Mouse (Mus musculus) limb, embryonic 15.5 days (tissue): ENCODE results near the gene Vstm5. TPM values are rescaled to one million over a fixed set of nuclear protein-coding genes. Genes with fewer than 3 reads are reported as not detected.

Experiments
- ATAC-seq: fragments of 200-750 bp; cut with Nextera tagmentation; 2 replicates; pipeline ENCODE4 v1.8.0; 2017; ENCODE audit warnings: low read depth, moderate TSS enrichment; ENCODE audit not compliant: insufficient number of reproducible peaks, low FRiP score, low TSS enrichment
- H3K27ac ChIP-seq: fragments of 300-500 bp; sonication (generic); 2 replicates; pipeline ENCODE4 v1.5.1; 2015; ENCODE audit warnings: moderate library complexity, mild to moderate bottlenecking, inconsistent platforms
- H3K27me3 ChIP-seq: fragments of 300-500 bp; sonication (generic); 2 replicates; pipeline ENCODE4 v1.6.1; 2015; ENCODE audit warnings: inconsistent platforms
- H3K36me3 ChIP-seq: fragments of 300-500 bp; sonication (generic); 2 replicates; pipeline ENCODE4 v1.6.1; 2015; ENCODE audit warnings: inconsistent platforms
- H3K4me1 ChIP-seq: fragments of 300-500 bp; sonication (generic); 2 replicates; pipeline ENCODE4 v1.6.1; 2015; ENCODE audit warnings: inconsistent platforms
- H3K4me2 ChIP-seq: fragments of 300-500 bp; sonication (generic); 2 replicates; pipeline ENCODE4 v1.6.1; 2015; ENCODE audit warnings: mild to moderate bottlenecking, inconsistent platforms
- H3K4me3 ChIP-seq: fragments of 300-500 bp; sonication (generic); 2 replicates; pipeline ENCODE4 v1.5.1; 2015; ENCODE audit warnings: mild to moderate bottlenecking, inconsistent platforms
- H3K9ac ChIP-seq: fragments of 300-500 bp; sonication (generic); 2 replicates; pipeline ENCODE4 v1.6.1; 2015; ENCODE audit warnings: inconsistent platforms
- H3K9me3 ChIP-seq: fragments of 300-500 bp; sonication (generic); 2 replicates; pipeline ENCODE4 v1.6.1; 2016; ENCODE audit warnings: inconsistent platforms
- WGBS: fragments of 180-500 bp; shearing (Covaris S2); methylation state at CpG from one replicate; pipeline ENCODE4 v1.1.7; 2015; 5-methylcytosine and 5-hydroxymethylcytosine counted together
- polyA plus RNA-seq: library from polyadenylated mRNA; unstranded; fragments of >200 nt; fragmentation: Nextera tagmentation; extraction: Ambion mirVana; gene quantifications from 2 replicates; pipeline ENCODE4 v1.2.1, GENCODE M21; 2015

Gene Vstm5
- polyA plus RNA-seq, 1 experiment from 2014 or later = 10.7 TPM

DNA sequence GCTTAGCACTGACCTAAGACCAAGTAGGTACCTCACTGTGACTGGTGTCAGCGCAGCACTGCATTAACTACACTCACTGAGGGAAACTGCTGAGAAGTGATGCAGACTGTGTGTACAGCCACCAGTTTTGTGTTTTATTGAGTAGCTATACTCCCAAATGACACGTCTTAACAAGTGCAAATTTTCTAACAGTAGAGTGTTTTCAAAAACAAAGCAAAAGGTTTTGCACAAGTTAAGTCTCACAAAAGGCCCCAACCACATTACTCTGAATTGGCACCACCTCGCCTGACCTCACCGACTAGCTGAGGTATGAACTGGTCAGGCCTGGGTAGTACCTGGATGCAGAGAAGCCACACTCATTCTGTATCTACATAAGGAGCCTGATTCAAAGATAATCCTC lies 38.0 kb downstream of the Vstm5 start:
- Histone ChIP-seq H3K4me3 (no peak overlapping the region), H3K27ac (no peak overlapping the region), H3K9me3 (no peaks in the 10 kb centered on the region), H3K9ac (no peak overlapping the region), H3K36me3 (peaks cover 53% of the 10 kb centered on the region), H3K27me3 (no peaks in the 10 kb centered on the region), H3K4me1 (peaks cover 21% of the 10 kb centered on the region), H3K4me2 (no peak overlapping the region)
- 93% methylated on average over 4 of the region's 4 CpGs for WGBS
- ATAC-seq = no peak

DNA sequence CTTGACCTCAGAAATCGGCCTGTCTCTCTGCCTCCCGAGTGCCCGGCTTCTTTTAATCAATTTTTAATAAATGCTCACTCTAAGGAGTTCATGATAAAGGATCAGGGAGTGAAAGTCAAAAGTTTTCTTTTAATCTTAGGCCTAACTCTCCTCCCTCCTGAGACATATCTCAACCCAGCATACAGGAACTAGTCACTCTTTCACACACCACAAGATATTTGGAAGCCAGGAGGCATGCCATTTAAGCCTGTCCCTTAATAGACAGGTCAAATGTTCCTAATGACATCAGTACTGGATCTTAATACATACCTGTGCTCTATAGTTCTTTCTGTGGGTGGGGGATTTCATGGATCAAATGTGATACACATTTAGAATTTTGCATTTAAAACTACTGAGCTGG lies 39.5 kb downstream of the Vstm5 start:
- WGBS = 89% methylated on average over 3 of the region's 3 CpGs
- ATAC-seq = no peak
- Histone ChIP-seq H3K27me3 (no peaks in the 10 kb centered on the region), H3K4me2 (no peak overlapping the region), H3K4me3 (no peak overlapping the region), H3K27ac (no peak overlapping the region), H3K4me1 (peaks cover 21% of the 10 kb centered on the region), H3K9me3 (no peaks in the 10 kb centered on the region), H3K9ac (no peak overlapping the region), H3K36me3 (peaks cover 38% of the 10 kb centered on the region)

- Histone ChIP-seq H3K9ac (peak overlapping the region; percentile 89), H3K4me2 (peak overlapping the region; percentile 55), H3K27me3 (no peaks in the 10 kb centered on the region), H3K9me3 (no peaks in the 10 kb centered on the region), H3K27ac (peak overlapping the region; percentile 89), H3K4me1 (peaks cover 21% of the 10 kb centered on the region), H3K36me3 (peaks cover 29% of the 10 kb centered on the region), H3K4me3 (peak overlapping the region; percentile 85)
- ATAC-seq = peak; percentile 22; the same call in 1 of the 2 replicates
- 8% methylated on average over 19 of the region's 19 CpGs for WGBS
These were observed 40.3 kb downstream of the Vstm5 start for GRCm38 (mm10) chr9:15279139-15279648.

DNA sequence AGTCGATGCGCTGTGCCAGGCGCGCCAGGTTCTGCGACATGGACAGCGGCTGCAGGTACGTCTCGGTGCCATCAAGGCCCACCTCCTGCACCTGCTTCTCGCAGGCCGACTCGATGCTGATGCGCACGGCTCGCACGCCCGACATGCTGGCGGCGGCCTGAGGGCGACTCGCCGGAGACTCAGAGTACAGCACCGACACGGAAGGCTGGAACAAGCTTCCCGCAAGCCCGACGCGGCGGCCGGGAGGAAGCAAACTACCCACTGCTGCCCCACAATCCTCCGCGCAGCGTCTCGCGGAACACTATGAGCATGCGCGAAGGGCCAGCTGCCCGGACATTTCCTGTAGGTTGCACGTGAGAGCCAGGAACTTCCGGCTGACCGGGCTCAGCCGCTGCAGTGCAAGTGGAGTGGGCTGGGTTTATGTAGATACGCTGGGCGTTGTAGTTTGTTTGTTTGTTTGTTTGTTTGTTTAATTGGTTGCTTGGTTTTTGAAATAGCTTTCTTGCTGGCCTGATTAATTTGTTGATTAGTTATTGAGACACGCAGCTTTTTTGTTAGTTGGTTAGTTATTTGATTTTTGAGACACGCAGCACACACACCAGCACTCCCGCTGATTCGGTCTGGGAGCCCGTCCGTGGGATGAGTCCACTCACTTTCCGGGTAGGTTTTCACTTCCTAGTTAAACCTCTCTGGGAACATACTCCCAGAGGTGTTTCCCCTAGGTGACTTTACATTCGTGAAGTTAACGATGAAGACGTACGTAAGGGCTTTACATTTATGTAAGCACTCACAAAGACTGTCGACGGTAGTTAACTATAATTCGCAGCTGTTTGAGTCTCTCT lies 41.0 kb downstream of the Vstm5 start, which contains the start of gene Med17:
TSS of gene Med17 (minus strand) at position 283 of the 842 bp plus-strand sequence.
- H3K4me2 ChIP-seq = peak within 1 kb of the TSS; percentile 55
- no peaks in the 10 kb centered on the region for H3K27me3 ChIP-seq
- H3K36me3 ChIP-seq = peaks cover 24% of the 10 kb centered on the region
- ATAC-seq = peak; percentile 95
- H3K27ac ChIP-seq = peak within 1 kb of the TSS; percentile 89
- H3K9ac ChIP-seq = peak within 1 kb of the TSS; percentile 89
- H3K9me3 ChIP-seq = no peaks in the 10 kb centered on the region
- WGBS = under 1% methylated on average over 57 of the region's 57 CpGs
- H3K4me1 ChIP-seq = peaks cover 21% of the 10 kb centered on the region
- H3K4me3 ChIP-seq = peak within 1 kb of the TSS; percentile 85

DNA sequence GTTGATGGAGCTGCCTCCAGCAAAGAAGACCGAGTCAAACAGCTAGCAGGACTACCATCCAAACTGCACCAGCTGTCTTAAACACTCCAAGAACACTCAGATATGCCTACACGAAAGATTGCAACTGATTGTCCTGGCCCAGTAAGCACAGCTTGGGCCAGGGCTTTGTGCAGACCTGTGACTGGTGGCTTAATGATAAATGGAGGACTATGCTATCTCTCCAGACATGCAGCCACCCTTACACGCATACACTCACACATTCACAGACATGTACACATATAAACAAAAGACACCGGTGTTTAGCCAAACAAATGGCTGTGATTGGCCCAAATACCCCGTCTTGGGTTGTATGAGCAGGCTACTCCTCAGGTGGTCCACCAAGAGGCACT lies 41.6 kb downstream of the Vstm5 start:
- Histone ChIP-seq H3K36me3 (peaks cover 18% of the 10 kb centered on the region), H3K27ac (no peak overlapping the region)
- 47% methylated on average over 5 of the region's 5 CpGs for WGBS

DNA sequence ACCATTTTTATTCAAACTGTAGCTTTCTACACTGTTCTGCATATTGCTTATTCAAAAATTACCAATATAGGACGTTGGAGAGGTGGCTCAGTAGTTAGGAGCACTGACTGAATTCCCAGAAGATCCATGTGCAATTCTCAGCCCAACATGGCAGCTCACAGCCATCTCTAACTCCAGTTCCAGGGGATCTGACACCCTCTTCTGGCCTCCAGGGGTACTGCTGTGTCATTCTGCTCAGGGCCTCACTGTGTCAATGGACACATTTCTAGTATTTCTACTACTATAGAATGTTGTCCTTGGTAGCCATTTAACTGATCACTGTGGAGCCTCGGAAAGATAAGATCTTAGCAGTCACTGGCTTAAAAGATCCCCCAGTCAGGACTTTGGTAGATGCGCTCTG lies 46.6 kb downstream of the Vstm5 start:
- peaks cover 4% of the 10 kb centered on the region for H3K4me1 ChIP-seq
- no peaks in the 10 kb centered on the region for H3K27me3 ChIP-seq
- no peak overlapping the region for H3K4me2 ChIP-seq
- no peaks in the 10 kb centered on the region for H3K9me3 ChIP-seq
- H3K4me3 ChIP-seq = no peak overlapping the region
- H3K36me3 ChIP-seq = peaks cover 18% of the 10 kb centered on the region
- H3K27ac ChIP-seq = no peak overlapping the region
- WGBS = 73% methylated on average over 3 of the region's 3 CpGs
- no peak overlapping the region for H3K9ac ChIP-seq
- no peak for ATAC-seq

More for the DNA sequence above, 41.6 kb downstream of the Vstm5 start:
- Histone ChIP-seq H3K9me3 (no peaks in the 10 kb centered on the region), H3K9ac (peak overlapping the region; percentile 89), H3K27me3 (no peaks in the 10 kb centered on the region), H3K4me1 (peaks cover 21% of the 10 kb centered on the region), H3K4me3 (peak overlapping the region; percentile 85), H3K4me2 (peak overlapping the region; percentile 55)
- no peak for ATAC-seq

DNA sequence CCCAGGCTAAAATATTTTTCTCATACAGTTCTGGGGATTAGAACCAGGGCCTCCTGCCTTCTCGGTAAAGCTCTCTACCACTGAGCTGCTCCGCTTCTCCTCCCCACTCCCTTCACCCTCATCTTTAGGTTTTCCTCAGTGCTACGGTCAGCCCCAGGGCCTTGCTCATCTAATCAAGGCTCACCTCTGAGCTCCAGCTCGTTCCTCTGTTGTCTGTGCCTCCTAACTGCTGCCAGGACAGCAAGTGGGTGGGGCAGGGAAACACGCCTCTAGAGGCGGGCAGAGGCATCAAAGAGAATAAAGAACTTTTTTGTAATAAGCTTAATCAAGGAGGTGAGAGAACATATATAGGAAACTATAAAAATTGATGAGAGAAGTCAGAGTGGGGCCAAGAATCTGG lies 49.0 kb downstream of the Vstm5 start:
- H3K27me3 ChIP-seq = no peaks in the 10 kb centered on the region
- H3K9ac ChIP-seq = no peak overlapping the region
- no peak for ATAC-seq
- no peaks in the 10 kb centered on the region for H3K4me1 ChIP-seq
- peaks cover 21% of the 10 kb centered on the region for H3K36me3 ChIP-seq
- no peak overlapping the region for H3K4me2 ChIP-seq
- no peaks in the 10 kb centered on the region for H3K9me3 ChIP-seq
- H3K4me3 ChIP-seq = no peak overlapping the region
- H3K27ac ChIP-seq = no peak overlapping the region
- 54% methylated on average over 6 of the region's 6 CpGs for WGBS

DNA sequence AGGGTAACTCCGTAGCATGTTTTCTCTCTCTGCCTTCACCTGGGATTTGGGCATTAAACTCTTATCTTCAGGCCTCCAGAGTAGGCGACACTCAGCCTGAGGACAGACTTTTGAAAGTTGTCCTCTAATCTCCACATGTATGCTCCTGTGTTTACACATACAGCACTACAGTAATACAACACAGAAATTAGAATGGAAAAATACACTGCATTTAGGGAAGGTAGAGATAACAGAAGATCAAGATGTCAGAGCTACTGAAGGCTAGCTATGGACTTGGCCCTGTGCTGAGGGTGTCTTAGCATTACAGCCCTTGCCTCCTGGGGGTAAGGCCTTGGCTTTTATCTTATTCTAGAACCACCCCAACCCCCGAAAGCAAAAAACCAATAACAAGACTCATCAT lies 49.6 kb downstream of the Vstm5 start:
- H3K9ac ChIP-seq = no peak overlapping the region
- ATAC-seq = no peak
- no peak overlapping the region for H3K4me3 ChIP-seq
- H3K36me3 ChIP-seq = peaks cover 21% of the 10 kb centered on the region
- H3K27me3 ChIP-seq = no peaks in the 10 kb centered on the region
- H3K4me2 ChIP-seq = no peak overlapping the region
- H3K9me3 ChIP-seq = no peaks in the 10 kb centered on the region
- no peaks in the 10 kb centered on the region for H3K4me1 ChIP-seq
- WGBS = 82% methylated on average over 3 of the region's 3 CpGs
- H3K27ac ChIP-seq = no peak overlapping the region

DNA sequence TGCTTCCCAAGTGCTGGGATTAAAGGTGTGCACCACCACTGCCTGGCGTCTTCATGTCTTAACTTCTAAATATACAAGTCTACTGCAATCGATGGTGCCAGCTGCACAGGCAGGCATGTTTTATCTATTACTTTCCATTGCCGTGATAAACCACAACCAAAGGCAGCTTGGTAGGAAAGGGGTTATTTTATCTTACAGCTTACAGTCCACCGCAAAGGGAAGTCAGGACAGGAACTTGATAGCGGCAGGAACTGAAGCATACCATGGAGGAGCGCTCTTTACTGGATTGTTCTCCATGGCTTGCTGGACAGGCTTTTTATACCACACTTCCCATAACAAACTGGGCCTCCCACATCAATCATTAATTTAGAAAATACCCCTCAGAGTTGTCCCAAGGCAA lies 50.4 kb downstream of the Vstm5 start:
- WGBS = 90% methylated on average over 6 of the region's 6 CpGs
- no peak for ATAC-seq
- H3K4me2 ChIP-seq = no peak overlapping the region
- H3K4me1 ChIP-seq = no peaks in the 10 kb centered on the region
- no peaks in the 10 kb centered on the region for H3K9me3 ChIP-seq
- H3K4me3 ChIP-seq = no peak overlapping the region
- H3K27me3 ChIP-seq = no peaks in the 10 kb centered on the region
- no peak overlapping the region for H3K27ac ChIP-seq
- H3K36me3 ChIP-seq = peaks cover 21% of the 10 kb centered on the region
- H3K9ac ChIP-seq = no peak overlapping the region

- no peak overlapping the region for H3K27ac ChIP-seq
- H3K9ac ChIP-seq = no peak overlapping the region
- H3K9me3 ChIP-seq = no peaks in the 10 kb centered on the region
- peaks cover 4% of the 10 kb centered on the region; the same call in 1 of the 2 replicates for H3K36me3 ChIP-seq
- H3K4me2 ChIP-seq = no peak overlapping the region
- peaks cover 4% of the 10 kb centered on the region; the same call in 1 of the 2 replicates for H3K4me1 ChIP-seq
- no peaks in the 10 kb centered on the region for H3K27me3 ChIP-seq
- WGBS = 85% methylated on average over 7 of the region's 7 CpGs
- no peak overlapping the region for H3K4me3 ChIP-seq
- ATAC-seq = no peak
These were observed 58.3 kb downstream of the Vstm5 start for GRCm38 (mm10) chr9:15297112-15297511.

DNA sequence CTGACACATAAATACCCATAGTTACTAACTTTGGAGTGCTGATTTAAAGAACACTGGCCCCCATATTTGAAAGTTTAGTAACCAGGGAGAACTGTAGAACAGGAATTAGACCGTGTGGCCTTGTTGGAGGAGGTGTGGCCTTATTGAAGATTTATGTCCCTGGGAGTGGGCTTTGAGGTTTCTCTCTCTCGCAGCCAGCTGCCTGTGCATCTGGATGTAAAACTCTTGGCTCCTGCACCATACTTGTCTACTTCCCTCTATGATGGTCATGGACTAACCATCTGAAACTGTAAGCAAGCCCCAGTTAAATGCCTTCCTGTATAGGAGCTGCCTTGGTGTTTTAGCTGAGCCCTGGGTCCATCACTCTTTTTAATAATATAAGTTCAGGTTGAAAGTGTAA lies 59.6 kb downstream of the Vstm5 start:
- Histone ChIP-seq H3K27ac (no peak overlapping the region), H3K9me3 (no peaks in the 10 kb centered on the region), H3K9ac (no peak overlapping the region), H3K4me3 (no peak overlapping the region), H3K27me3 (no peaks in the 10 kb centered on the region), H3K36me3 (peaks cover 4% of the 10 kb centered on the region; the same call in 1 of the 2 replicates), H3K4me1 (peaks cover 4% of the 10 kb centered on the region; the same call in 1 of the 2 replicates), H3K4me2 (no peak overlapping the region)
- no peak for ATAC-seq
- WGBS = 6% methylated on average over 2 of the region's 2 CpGs

DNA sequence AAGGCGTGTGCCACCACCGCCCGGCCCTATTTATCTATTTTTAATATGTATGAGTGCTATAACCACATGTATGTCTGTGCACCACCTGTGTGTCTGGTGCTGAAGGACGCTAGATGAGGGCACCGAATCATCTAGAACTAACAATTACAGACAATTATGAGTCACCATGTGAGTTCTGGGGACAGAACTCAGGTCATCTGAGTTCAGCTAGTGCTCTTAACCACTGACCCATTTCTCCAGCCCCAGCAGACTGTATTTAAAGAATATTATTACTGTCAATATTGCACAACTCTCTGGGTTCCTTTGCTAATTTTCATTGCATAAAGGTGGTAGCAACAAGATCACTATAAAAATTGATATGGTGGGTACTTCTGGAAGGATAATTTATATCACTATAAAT lies 61.2 kb downstream of the Vstm5 start:
- no peak overlapping the region for H3K9ac ChIP-seq
- no peak overlapping the region for H3K4me2 ChIP-seq
- no peaks in the 10 kb centered on the region for H3K9me3 ChIP-seq
- no peak overlapping the region for H3K4me3 ChIP-seq
- no peak overlapping the region for H3K27ac ChIP-seq
- peaks cover 4% of the 10 kb centered on the region; the same call in 1 of the 2 replicates for H3K4me1 ChIP-seq
- 82% methylated on average over 5 of the region's 5 CpGs for WGBS
- peaks cover 4% of the 10 kb centered on the region; the same call in 1 of the 2 replicates for H3K36me3 ChIP-seq
- ATAC-seq = no peak
- no peaks in the 10 kb centered on the region for H3K27me3 ChIP-seq
